Mouse (Mus musculus): Measurements from ENCODE around the gene Rrm1.
"Not testable (repeated sequence)": the region's sequence is repeated elsewhere in the genome, so short reads cannot be mapped to it uniquely, and the experiment has no call there.

Gene Rrm1

GRCm38 (mm10) chr7:102441657-102442391 lies at the start of gene Rrm1:
Gene Rrm1, plus strand, starts transcription at chr7:102441695.
- DNase-seq (ENCODE audit: low read depth in 1 of 2, low spot score in 2 of 2): peak; percentile 87 to 92

GRCm38 (mm10) chr7:102393898-102394297 lies 47.6 kb upstream of the Rrm1 start:
- no peak for DNase-seq (ENCODE audit: low read depth in 1 of 2, low spot score in 2 of 2)

- no peak for DNase-seq (ENCODE audit: low read depth in 1 of 2, low spot score in 2 of 2)
Measured at GRCm38 (mm10) chr7:102395894-102396293, 45.6 kb upstream of the Rrm1 start.

GRCm38 (mm10) chr7:102396331-102396730 lies 45.2 kb upstream of the Rrm1 start:
- DNase-seq (ENCODE audit: low read depth in 1 of 2, low spot score in 2 of 2): no peak

- DNase-seq (ENCODE audit: low read depth in 1 of 2, low spot score in 2 of 2): no peak
Measured at GRCm38 (mm10) chr7:102399180-102399731, 42.2 kb upstream of the Rrm1 start.

GRCm38 (mm10) chr7:102404118-102404517 lies 37.4 kb upstream of the Rrm1 start:
- no peak for DNase-seq (ENCODE audit: low read depth in 1 of 2, low spot score in 2 of 2)

GRCm38 (mm10) chr7:102407440-102407839 lies 34.1 kb upstream of the Rrm1 start:
- no peak for DNase-seq (ENCODE audit: low read depth in 1 of 2, low spot score in 2 of 2)

GRCm38 (mm10) chr7:102415272-102415671 lies 26.2 kb upstream of the Rrm1 start:
- not testable (repeated sequence) for DNase-seq (ENCODE audit: low read depth in 1 of 2, low spot score in 2 of 2)

GRCm38 (mm10) chr7:102415841-102416240 lies 25.7 kb upstream of the Rrm1 start:
- DNase-seq (ENCODE audit: low read depth in 1 of 2, low spot score in 2 of 2): no peak

GRCm38 (mm10) chr7:102417398-102417797 lies 24.1 kb upstream of the Rrm1 start:
- no peak for DNase-seq (ENCODE audit: low read depth in 1 of 2, low spot score in 2 of 2)

GRCm38 (mm10) chr7:102422036-102422435 lies 19.5 kb upstream of the Rrm1 start:
- DNase-seq (ENCODE audit: low read depth in 1 of 2, low spot score in 2 of 2): no peak

- no peak for DNase-seq (ENCODE audit: low read depth in 1 of 2, low spot score in 2 of 2)
Measured at GRCm38 (mm10) chr7:102425933-102426685, 15.4 kb upstream of the Rrm1 start.

- no peak for DNase-seq (ENCODE audit: low read depth in 1 of 2, low spot score in 2 of 2)
Measured at GRCm38 (mm10) chr7:102434344-102434743, 7.2 kb upstream of the Rrm1 start.

GRCm38 (mm10) chr7:102440822-102441656 lies 456 bp upstream of the Rrm1 start:
- DNase-seq (ENCODE audit: low read depth in 1 of 2, low spot score in 2 of 2): no peak

- no peak for DNase-seq (ENCODE audit: low read depth in 1 of 2, low spot score in 2 of 2)
Measured at GRCm38 (mm10) chr7:102442432-102442831, 937 bp downstream of the Rrm1 start.

GRCm38 (mm10) chr7:102444301-102444700 lies 2.8 kb downstream of the Rrm1 start:
- DNase-seq (ENCODE audit: low read depth in 1 of 2, low spot score in 2 of 2): no peak

- DNase-seq (ENCODE audit: low read depth in 1 of 2, low spot score in 2 of 2): no peak
Measured at GRCm38 (mm10) chr7:102446438-102446837, 4.9 kb downstream of the Rrm1 start.

GRCm38 (mm10) chr7:102458618-102459380 lies 17.3 kb downstream of the Rrm1 start:
- no peak for DNase-seq (ENCODE audit: low read depth in 1 of 2, low spot score in 2 of 2)

- no peak for DNase-seq (ENCODE audit: low read depth in 1 of 2, low spot score in 2 of 2)
Measured at GRCm38 (mm10) chr7:102467566-102467965, 26.1 kb downstream of the Rrm1 start.

- no peak for DNase-seq (ENCODE audit: low read depth in 1 of 2, low spot score in 2 of 2)
Measured at GRCm38 (mm10) chr7:102472675-102473074, 31.2 kb downstream of the Rrm1 start.

- DNase-seq (ENCODE audit: low read depth in 1 of 2, low spot score in 2 of 2): no peak
Measured at GRCm38 (mm10) chr7:102476601-102477000, 35.1 kb downstream of the Rrm1 start.
